Mouse (Mus musculus) subcutaneous adipose tissue, adult 2 months (tissue): ENCODE data around the gene Tmem203. TPM values are rescaled to one million over a fixed set of nuclear protein-coding genes. Genes with fewer than 3 reads are reported as not detected.

Source experiments
- polyA plus RNA-seq: library from polyadenylated mRNA; depleted of rRNA; stranded (reverse); fragments of >200 nt; gene quantifications from 2 replicates; pipeline ENCODE4 v1.2.3, GENCODE M21; 2012; ENCODE audit warnings: low replicate concordance; rRNA removed

The Tmem203 gene
- polyA plus RNA-seq = 57.1 and 66.0 TPM in 2 replicates

DNA sequence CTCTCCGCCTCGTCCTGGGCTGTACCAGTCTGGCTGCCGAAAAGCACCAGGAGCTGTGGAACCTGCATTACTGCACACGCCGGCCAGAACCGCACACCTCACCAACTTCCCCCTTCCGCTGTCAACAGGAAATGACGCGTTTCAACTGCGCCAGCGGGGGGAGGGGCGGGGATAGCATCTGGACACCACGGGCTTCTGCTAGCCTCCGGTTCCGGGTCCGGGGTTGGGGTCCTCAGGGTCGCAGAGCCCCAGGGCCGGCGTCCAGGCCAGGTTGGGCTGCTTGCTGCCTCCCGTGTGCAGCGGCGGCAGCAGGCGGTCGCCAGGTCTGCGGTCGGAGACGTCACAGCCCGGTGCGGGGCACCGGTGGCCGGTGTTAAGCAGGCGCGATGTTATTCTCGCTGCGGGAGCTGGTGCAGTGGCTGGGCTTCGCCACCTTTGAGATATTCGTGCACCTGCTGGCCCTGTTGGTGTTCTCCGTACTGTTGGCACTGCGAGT, at the start of gene Tmem203:
Tmem203 (plus strand) TSS at position 156 of the 496 bp plus-strand sequence.

DNA sequence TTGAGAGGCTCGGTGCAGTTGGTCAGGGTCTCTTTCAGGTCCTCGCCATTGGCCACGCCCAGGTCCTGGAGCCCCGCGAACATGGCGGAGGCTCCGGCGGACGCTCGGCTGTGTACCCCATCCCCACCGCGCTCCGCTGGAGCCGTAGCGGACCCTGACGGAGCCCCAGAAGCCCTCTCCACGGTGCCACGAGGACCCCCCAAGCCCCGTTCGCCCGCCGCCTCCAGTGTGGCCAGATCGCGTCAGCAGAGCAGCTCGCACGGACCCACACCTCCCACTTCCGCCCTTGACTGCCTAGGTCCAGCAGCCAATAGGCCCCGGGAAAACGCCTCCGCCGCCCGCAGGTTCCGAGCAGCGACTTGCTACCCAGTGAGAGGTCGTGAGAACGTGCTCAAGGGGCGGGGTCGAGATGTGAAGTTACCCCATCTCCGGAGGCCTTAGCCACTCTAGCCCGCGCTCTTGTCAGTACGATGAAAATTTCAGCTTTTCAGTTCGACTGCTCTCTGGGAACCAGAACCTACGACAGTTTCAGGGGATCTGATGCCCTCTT, 44.0 kb upstream of the Tmem203 start, which contains the start of gene Nelfb:
Nelfb (minus strand) TSS at position 369 of the 550 bp plus-strand sequence.

DNA sequence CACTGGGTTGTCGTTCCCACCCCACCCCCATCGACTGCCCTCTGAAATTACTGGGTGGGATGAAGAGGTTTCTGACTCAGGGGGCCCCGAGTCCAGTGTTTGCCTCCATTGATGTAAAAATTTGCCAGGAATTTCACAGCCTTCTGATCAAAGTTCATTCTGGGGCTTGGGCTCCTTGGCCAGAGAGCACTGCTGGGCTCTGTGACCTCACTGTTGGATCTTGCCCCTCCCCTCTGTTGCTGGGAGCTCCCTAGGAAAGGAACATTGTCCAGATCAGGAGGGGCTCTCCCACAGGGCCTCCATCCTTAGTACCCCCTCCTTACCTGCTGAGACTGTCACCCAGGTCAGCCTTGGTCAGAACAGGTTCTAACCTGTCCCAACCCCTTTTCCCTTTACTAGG, 40.8 kb upstream of the Tmem203 start, which contains the start of gene Stpg3:
Stpg3 (minus strand) TSS at position 194 of the 400 bp plus-strand sequence.

DNA sequence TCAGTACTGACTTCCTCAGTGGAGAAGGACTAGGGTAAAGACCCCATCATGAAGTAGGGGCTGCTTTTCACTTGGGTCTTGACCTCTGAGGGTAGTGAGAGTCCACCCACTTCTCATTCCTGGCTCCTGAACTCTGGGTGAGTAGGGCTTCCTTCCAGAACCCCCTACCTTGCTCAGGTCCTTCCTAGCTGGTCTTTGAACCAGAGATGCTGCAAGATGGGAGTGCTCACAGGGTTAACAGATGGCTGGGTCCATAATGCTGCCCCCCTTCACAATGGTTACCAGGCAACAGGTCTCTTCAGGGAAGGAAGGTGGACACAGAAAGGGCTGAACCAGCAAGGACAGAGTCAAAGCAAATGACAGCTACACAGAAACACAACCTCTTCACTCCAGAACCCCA, 36.8 kb upstream of the Tmem203 start, which contains the start of gene Fam166a:
Fam166a (plus strand) TSS at position 301 of the 400 bp plus-strand sequence.

DNA sequence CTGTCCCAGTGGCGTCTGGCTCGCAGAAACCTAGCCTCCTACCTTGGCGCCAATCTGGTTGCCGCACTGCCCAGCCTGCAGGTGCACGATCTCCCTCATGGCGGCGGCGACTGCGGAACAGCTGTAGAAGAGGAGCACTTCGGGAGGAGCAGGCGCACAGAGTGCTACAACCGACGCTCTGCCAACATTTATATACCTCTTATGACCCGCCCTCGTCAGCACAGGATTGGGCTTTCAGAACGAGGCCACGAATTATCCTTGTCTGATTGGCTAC, 30.8 kb upstream of the Tmem203 start, which contains the start of gene Tubb4b:
Tubb4b (minus strand) TSS at position 211 of the 274 bp plus-strand sequence.

DNA sequence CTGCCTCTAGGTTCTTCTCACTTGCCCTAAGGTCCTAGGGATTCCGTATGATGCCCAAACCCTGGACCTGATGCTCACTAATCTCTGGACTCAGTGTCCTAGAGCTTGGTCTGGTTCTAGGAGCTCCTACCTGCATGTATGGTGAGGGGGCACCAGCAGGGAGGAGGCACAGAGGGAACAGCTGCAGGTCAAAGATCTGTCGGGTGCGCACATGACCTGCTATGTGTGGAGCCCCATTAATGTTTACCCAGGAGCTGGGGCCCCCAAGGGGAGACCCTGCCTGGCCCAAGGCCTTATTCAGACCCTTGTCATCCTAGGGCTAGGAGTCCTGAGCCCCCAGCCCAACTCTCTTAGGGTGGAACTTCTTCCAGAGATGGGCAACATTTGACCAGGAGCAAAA, 21.2 kb upstream of the Tmem203 start, which contains the start of gene Slc34a3:
Slc34a3 (minus strand) TSS at position 315 of the 400 bp plus-strand sequence.

DNA sequence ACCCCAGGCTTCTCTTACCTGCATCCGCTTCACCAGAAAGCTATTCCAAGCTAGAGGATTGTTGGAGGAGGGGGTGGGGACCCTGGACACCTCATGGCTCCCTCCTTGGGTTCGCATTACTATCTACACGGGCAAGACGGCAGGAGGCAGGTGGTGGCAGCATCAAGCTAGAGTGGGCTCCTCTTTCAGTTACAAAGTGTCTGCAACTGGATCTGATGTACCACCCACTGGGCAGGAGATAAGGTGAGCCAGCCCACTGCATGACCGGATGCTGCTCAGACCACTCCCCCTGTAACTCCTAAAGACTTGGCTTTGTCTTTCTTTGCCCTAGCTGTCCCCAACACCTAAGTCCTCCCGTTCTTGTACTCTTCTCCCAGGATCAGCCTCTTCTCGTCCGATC, 18.6 kb upstream of the Tmem203 start, which contains the start of gene Rnf224:
Rnf224 (minus strand) TSS at position 174 of the 400 bp plus-strand sequence.

DNA sequence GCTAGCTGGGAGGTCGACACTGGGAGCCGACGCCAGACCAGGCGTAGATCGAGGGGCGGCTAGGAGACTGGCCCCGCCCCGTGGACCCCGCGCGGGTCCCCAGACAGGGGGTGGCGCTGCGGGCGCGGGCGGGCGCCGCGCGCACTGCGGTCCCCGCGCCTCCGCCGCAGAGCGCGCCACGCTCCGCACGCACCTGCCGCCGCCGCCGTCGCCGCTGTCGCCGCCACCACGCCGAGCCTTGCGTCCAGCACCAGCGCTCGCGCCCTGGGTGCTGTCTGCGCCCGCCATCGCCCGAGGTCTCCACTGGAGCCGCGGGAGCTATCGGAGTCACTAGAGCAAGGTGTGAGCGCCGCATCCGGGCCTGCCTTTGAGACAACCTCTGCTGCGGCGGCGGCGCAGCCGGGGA, 13.1 kb upstream of the Tmem203 start, which contains the start of the genes Rnf208 and Cysrt1:
Rnf208 (plus strand) TSS at position 155 of the 406 bp plus-strand sequence.
Cysrt1 (minus strand) TSS at position 352 of the 406 bp plus-strand sequence.

DNA sequence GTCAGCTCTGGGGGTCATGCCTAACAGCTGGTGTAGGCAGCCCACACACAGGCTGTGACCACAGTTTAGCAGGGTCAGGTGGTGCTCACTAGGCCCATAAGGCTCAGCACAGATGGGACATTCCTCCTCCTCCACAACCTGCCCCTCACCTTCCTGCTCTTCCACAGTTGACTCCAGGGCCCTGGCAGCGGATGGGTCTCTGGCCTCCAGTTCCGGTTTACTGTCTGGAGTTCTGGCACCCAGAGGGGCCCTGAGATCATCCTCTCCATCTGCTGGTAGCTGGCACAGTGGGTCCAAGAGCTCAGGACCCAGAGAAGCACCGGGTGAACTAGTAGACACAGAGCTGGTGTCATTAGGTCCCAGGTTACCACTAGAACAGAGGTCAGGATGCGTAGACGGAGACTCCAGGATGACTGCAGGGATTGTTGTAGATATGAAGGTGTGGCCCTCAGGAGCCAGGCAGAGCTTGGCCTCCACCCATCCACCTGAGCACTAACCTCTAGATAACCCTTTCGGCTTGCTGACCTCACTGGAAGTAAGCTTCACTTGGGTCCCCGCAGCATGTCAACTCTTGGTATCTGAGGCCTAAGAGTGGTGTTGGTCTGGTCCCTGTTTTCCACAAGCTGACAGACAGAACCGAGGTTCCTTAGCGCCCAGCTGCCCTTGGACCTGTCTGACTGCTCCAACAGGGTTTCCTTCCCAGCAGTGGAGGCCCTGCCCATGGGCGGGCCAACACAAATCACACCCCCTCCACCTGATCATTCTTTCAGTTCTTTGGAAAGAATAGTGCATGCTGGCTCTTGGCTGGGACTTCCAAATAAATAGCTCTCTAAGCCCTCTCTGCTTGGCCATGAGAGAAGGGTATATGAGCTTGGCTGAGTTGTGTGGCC, 8.8 kb upstream of the Tmem203 start, which contains the start of gene AL732309.1:
AL732309.1 (minus strand) TSS at position 681 of the 890 bp plus-strand sequence.

DNA sequence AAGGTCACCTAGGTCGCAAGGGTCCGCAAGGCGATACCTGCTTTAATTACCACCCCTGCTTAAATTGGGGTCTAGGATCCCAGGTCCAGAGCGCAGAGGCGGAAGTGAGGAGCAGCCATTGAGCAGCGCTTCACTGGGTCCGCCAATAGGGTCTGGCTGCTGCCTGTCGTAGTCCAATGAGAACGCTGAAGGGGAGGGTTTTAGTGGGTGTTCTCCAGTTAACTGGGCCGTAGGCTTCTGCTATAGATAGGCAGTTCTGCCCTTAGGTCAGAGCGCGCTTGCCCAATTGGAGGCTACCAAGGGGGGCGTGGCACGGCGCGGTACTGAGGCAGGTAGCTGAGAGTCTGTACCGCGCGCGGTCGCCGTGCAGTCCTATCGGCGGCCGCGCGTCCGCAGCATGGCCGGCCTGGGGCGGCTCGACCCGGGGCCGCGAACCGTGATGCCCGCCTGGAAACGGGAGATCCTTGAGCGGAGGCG, 7.1 kb downstream of the Tmem203 start, which contains the start of gene Tprn:
Tprn (plus strand) TSS at position 328 of the 477 bp plus-strand sequence.

DNA sequence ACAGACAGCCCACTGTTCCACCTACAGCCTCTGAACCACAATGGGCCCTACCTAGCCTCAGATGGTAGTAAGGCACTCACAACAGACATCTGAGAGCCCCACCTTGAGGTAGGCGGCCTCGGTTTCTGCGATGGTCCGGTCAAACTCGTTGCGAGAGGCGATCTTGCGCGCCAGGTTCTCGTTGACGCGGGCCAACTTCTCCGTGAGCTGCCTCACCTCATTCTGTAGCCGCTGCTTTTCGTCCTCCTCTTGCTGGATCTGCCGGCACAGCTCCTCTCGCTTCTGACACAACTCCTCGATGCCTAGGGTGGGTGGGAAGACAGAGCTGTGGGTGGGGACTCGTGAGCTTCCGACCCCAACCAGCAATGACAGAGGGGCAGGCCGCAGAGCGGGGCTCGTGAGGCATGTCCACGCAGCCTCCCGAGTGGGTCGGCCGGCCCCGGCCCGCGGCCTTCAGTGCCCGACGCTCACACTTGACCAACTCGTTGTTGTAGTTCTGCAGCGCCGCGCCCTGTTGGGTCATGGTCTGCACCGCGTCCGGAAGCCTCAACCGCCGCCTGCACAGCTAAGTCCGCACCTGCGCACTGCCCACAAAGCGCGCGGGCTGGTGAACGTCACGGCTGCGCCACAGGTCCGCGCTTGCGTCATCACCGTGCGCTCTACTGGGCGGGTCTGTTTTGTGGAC, 16.7 kb downstream of the Tmem203 start, which contains the start of the genes Ssna1 and Anapc2:
Ssna1 (minus strand) TSS at position 612 of the 685 bp plus-strand sequence.
Anapc2 (plus strand) TSS at position 652 of the 685 bp plus-strand sequence.

DNA sequence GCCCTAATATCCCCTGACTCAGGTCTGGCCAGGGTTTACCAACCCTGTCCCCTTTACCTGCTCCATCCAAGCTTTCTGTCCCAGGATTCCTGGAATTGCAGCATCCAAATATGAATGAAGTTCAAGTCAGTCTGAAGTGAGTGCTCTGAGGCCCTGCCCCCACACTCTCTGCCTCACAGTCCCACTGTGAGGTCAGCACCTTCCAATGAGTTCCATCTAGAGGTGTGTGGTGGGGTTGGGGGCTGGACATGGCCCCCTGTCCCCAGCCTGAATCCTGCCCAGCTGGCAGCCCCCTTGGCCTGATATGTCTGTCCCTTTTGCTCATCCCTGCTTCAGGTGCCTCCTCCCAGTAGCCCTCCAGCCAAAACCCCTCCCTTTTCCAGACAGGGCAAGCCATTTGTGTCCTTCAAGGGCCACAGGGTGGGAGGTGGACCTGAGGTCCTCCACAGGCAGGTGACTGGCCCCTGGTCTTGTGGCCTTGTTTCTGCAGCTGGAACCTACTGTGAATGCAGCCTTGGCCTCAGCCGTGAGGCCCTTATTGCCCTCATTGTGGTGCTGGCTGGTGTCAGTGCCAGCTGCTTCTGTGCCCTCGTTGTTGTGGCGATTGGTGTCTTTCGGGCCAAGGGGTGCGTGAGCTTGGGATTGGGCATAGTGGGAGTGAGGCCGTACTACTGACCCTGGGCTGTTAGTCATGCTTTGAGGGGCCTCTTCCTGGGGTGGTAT, 32.8 kb downstream of the Tmem203 start, which contains the start of gene Tmem210:
Tmem210 (plus strand) TSS at position 219 of the 723 bp plus-strand sequence.

DNA sequence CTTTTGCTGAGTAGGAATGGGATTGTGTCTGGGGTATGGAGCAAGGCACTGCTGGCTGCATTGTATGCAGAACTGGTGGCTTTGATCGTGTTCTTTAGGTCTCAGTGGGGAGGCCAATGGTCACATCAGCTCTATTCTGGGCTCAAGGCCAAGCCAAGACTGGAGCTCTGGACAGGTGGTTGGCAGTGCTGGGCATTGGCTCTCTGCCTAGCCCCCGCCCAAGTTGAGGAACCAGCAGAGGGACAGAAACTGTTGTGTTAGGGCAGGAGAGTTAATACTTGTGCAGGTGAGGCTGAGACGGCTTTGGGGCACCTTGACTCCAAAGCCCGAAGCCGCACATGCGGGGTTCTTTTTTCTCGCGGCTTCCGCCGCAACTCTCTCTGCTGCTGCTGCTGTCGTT, 34.4 kb downstream of the Tmem203 start, which contains the start of gene Lrrc26:
Lrrc26 (plus strand) TSS at position 265 of the 400 bp plus-strand sequence.

Other genes starting within 250 kb of the Tmem203 start
- gene Nsmf, start 201.1 kb upstream of the Tmem203 start, polyA plus RNA-seq = 128 and 234 TPM in 2 replicates
- 0.13 and 3.8 TPM in 2 replicates for gene Entpd8, start 175.1 kb upstream of the Tmem203 start, polyA plus RNA-seq
- 0.11 and 7.3 TPM in 2 replicates for gene Noxa1, start 160.3 kb upstream of the Tmem203 start, polyA plus RNA-seq
- gene Nrarp, start 74.7 kb upstream of the Tmem203 start, polyA plus RNA-seq = 16.7 and 31.4 TPM in 2 replicates
- gene Tor4a, start 58.6 kb upstream of the Tmem203 start, polyA plus RNA-seq = 17.9 and 43.8 TPM in 2 replicates
- gene Nelfb, start 44.0 kb upstream of the Tmem203 start, polyA plus RNA-seq = 75.1 and 111 TPM in 2 replicates
- not detected in 2 replicates for gene Stpg3, start 40.8 kb upstream of the Tmem203 start, polyA plus RNA-seq
- 0.10 and 0.34 TPM in 2 replicates for gene Fam166a, start 36.7 kb upstream of the Tmem203 start, polyA plus RNA-seq
- gene Tubb4b, start 30.7 kb upstream of the Tmem203 start, polyA plus RNA-seq = 485 and 490 TPM in 2 replicates
- gene Slc34a3, start 21.1 kb upstream of the Tmem203 start, polyA plus RNA-seq = not detected in 2 replicates
- 0.10 TPM in 1 of 2 replicates, not detected in the other for gene Rnf224, start 18.7 kb upstream of the Tmem203 start, polyA plus RNA-seq
- 1.3 and 10.6 TPM in 2 replicates for gene Rnf208, start 13.2 kb upstream of the Tmem203 start, polyA plus RNA-seq
- gene Cysrt1, start 13.0 kb upstream of the Tmem203 start, polyA plus RNA-seq = 0.68 TPM in 1 of 2 replicates, not detected in the other
- 15.6 and 27.5 TPM in 2 replicates for gene AL732309.1, start 8.6 kb upstream of the Tmem203 start, polyA plus RNA-seq
- 11.4 and 33.2 TPM in 2 replicates for gene Tprn, start 7.2 kb downstream of the Tmem203 start, polyA plus RNA-seq
- 49.0 and 70.1 TPM in 2 replicates for gene Ssna1, start 17.0 kb downstream of the Tmem203 start, polyA plus RNA-seq
- 155 and 178 TPM in 2 replicates for gene Anapc2, start 17.0 kb downstream of the Tmem203 start, polyA plus RNA-seq
- gene Tmem210, start 32.7 kb downstream of the Tmem203 start, polyA plus RNA-seq = not detected in 2 replicates
- 0.13 and 4.6 TPM in 2 replicates for gene Lrrc26, start 34.5 kb downstream of the Tmem203 start, polyA plus RNA-seq
- gene Grin1, start 63.7 kb downstream of the Tmem203 start, polyA plus RNA-seq = 0.09 and 0.18 TPM in 2 replicates
- gene Man1b1, start 76.9 kb downstream of the Tmem203 start, polyA plus RNA-seq = 16.3 and 40.9 TPM in 2 replicates
- 61.1 and 76.0 TPM in 2 replicates for gene Dpp7, start 100.9 kb downstream of the Tmem203 start, polyA plus RNA-seq
- 24.0 and 65.2 TPM in 2 replicates for gene Uap1l1, start 110.2 kb downstream of the Tmem203 start, polyA plus RNA-seq
- gene Sapcd2, start 116.9 kb downstream of the Tmem203 start, polyA plus RNA-seq = 0.57 and 7.9 TPM in 2 replicates
- 78.1 and 108 TPM in 2 replicates for gene Entpd2, start 140.4 kb downstream of the Tmem203 start, polyA plus RNA-seq
- 272 and 300 TPM in 2 replicates for gene Npdc1, start 143.9 kb downstream of the Tmem203 start, polyA plus RNA-seq
- 0.62 and 0.96 TPM in 2 replicates for gene Fut7, start 167.8 kb downstream of the Tmem203 start, polyA plus RNA-seq
- gene Abca2, start 173.3 kb downstream of the Tmem203 start, polyA plus RNA-seq = 41.7 and 62.8 TPM in 2 replicates
- 1.8 and 3.2 TPM in 2 replicates for gene Clic3, start 201.4 kb downstream of the Tmem203 start, polyA plus RNA-seq
- 79.2 and 84.7 TPM in 2 replicates for gene Paxx, start 205.7 kb downstream of the Tmem203 start, polyA plus RNA-seq
- gene Ptgds, start 214.6 kb downstream of the Tmem203 start, polyA plus RNA-seq = 1.2 and 6.5 TPM in 2 replicates
- gene Lcn12, start 238.5 kb downstream of the Tmem203 start, polyA plus RNA-seq = 0.33 TPM in 1 of 2 replicates, not detected in the other
- 27.6 and 47.3 TPM in 2 replicates for gene Fbxw5, start 245.3 kb downstream of the Tmem203 start, polyA plus RNA-seq
- gene C8g, start 246.3 kb downstream of the Tmem203 start, polyA plus RNA-seq = 5.9 and 7.9 TPM in 2 replicates